In genomic region chr12:76341080-76341479, GRCm38 (mm10) we compare ENCODE assay signal across 9 mouse cellular contexts. TPM values are rescaled to one million over a fixed set of nuclear protein-coding genes. Genes with fewer than 3 reads are reported as not detected.
A peak's percentile ranks its signal among the peaks of the same experiment; 100 is the strongest.
DNase-seq lines count a peak whose midpoint lies in the region; ATAC-seq and TF ChIP-seq lines count a peak whose summit lies in the region.
"Had no signal": no experiment of that assay in that cellular context is flagged by ENCODE, and none has a peak within 500 bp of the region (broad histone marks: within the 10 kb centered on the region; RNA-seq: fewer than 3 reads in every experiment).

No protein-coding gene starts in this region.

- peak; percentile 91 for TF ChIP-seq CTCF in layer of hippocampus, adult 2 months (conservative IDR thresholded peaks at IDR 0.05)
- TF ChIP-seq CTCF in midbrain, postnatal 0 days (IDR thresholded peaks at IDR 0.05), result peak; percentile 88

- 8% methylated on average over 4 of the region's 4 CpGs for WGBS in kidney, embryonic 15.5 days
- 6% methylated on average over 4 of the region's 4 CpGs for WGBS in forebrain, embryonic 14.5 days
- 3% methylated on average over 4 of the region's 4 CpGs for WGBS in midbrain, postnatal 0 days

- H3K27ac ChIP-seq in kidney, embryonic 15.5 days, result no peak overlapping the region
- no peak overlapping the region for H3K27ac ChIP-seq in forebrain, embryonic 14.5 days (ENCODE audit: low read depth, low read length)
- H3K27ac ChIP-seq in layer of hippocampus, adult 2 months, result no peak overlapping the region
- no peak overlapping the region for H3K27ac ChIP-seq in midbrain, postnatal 0 days (ENCODE audit: low read depth, low read length)
- H3K27ac ChIP-seq: liver, embryonic 13.5 days had no signal

- peak; percentile 51 for DNase-seq in kidney, adult 18-20 months
- DNase-seq in ES-CJ7 (ENCODE audit: low read depth, low spot score), result peak; percentile 50
- DNase-seq in brain, adult 2 months (ENCODE audit: low read depth, low spot score), result peak; percentile 78
- peak; percentile 83 for DNase-seq in forebrain, embryonic 14.5 days (ENCODE audit: low spot score)
- DNase-seq in layer of hippocampus, adult 2 months (ENCODE audit: low spot score in 2 of 2), result peak; percentile 55 to 80
- peak; percentile 73 for DNase-seq in midbrain, postnatal 0 days (ENCODE audit: low spot score)
- DNase-seq in yolk sac, embryonic 10.5 days (ENCODE audit: low spot score), result peak; percentile 16
- DNase-seq: liver, embryonic 13.5 days had no signal

- H3K9me3 ChIP-seq in kidney, embryonic 15.5 days (replicated peaks), result no peaks in the 10 kb centered on the region
- H3K9me3 ChIP-seq in forebrain, embryonic 14.5 days (replicated peaks; ENCODE audit: control insufficient read depth, low read length), result no peaks in the 10 kb centered on the region
- no peaks in the 10 kb centered on the region for H3K9me3 ChIP-seq in midbrain, postnatal 0 days (ENCODE audit: low read length)
- H3K9me3 ChIP-seq: liver, embryonic 13.5 days had no signal

- no peak overlapping the region for H3K4me3 ChIP-seq in kidney, embryonic 15.5 days (replicated peaks)
- no peak overlapping the region for H3K4me3 ChIP-seq in forebrain, embryonic 14.5 days (ENCODE audit: low read depth, low read length)
- no peak overlapping the region for H3K4me3 ChIP-seq in layer of hippocampus, adult 2 months
- no peak overlapping the region for H3K4me3 ChIP-seq in midbrain, postnatal 0 days (ENCODE audit: low read depth, low read length)
- H3K4me3 ChIP-seq: liver, embryonic 13.5 days had no signal

- no peak overlapping the region for H3K9ac ChIP-seq in kidney, embryonic 15.5 days
- no peak overlapping the region for H3K9ac ChIP-seq in forebrain, embryonic 14.5 days (ENCODE audit: low read length)
- no peak overlapping the region for H3K9ac ChIP-seq in midbrain, postnatal 0 days (replicated peaks; ENCODE audit: low read length, poor library complexity, severe bottlenecking)
- H3K9ac ChIP-seq: liver, embryonic 13.5 days had no signal

- H3K4me1 ChIP-seq in kidney, embryonic 15.5 days, result no peaks in the 10 kb centered on the region
- H3K4me1 ChIP-seq in forebrain, embryonic 14.5 days (ENCODE audit: control insufficient read depth, insufficient read depth, low read length), result no peaks in the 10 kb centered on the region
- no peaks in the 10 kb centered on the region for H3K4me1 ChIP-seq in midbrain, postnatal 0 days (ENCODE audit: insufficient read depth, low read length)
- H3K4me1 ChIP-seq: liver, embryonic 13.5 days had no signal

- H3K4me2 ChIP-seq in kidney, embryonic 15.5 days, result no peak overlapping the region
- no peak overlapping the region for H3K4me2 ChIP-seq in forebrain, embryonic 14.5 days (ENCODE audit: low read length)
- H3K4me2 ChIP-seq in midbrain, postnatal 0 days (ENCODE audit: low read depth, low read length, poor library complexity, severe bottlenecking), result no peak overlapping the region
- H3K4me2 ChIP-seq: liver, embryonic 13.5 days had no signal

- H3K27me3 ChIP-seq in kidney, embryonic 15.5 days, result no peaks in the 10 kb centered on the region
- H3K27me3 ChIP-seq in forebrain, embryonic 14.5 days (replicated peaks; ENCODE audit: control insufficient read depth, insufficient read depth, low read length), result no peaks in the 10 kb centered on the region
- H3K27me3 ChIP-seq in midbrain, postnatal 0 days (ENCODE audit: insufficient read depth, low read length), result no peaks in the 10 kb centered on the region
- H3K27me3 ChIP-seq: liver, embryonic 13.5 days had no signal

- no peaks in the 10 kb centered on the region for H3K36me3 ChIP-seq in kidney, embryonic 15.5 days
- 0 out of 2 replicates have a peak, but pooled peaks cover 9% of the 10 kb centered on the region for H3K36me3 ChIP-seq in forebrain, embryonic 14.5 days (ENCODE audit: control insufficient read depth, insufficient read depth, low read length)
- no peaks in the 10 kb centered on the region for H3K36me3 ChIP-seq in midbrain, postnatal 0 days (ENCODE audit: insufficient read depth, low read length)
- H3K36me3 ChIP-seq: liver, embryonic 13.5 days had no signal

- no peak for ATAC-seq in kidney, embryonic 15.5 days (replicated peaks; ENCODE audit: low FRiP score)
- ATAC-seq in forebrain, embryonic 14.5 days, result peak; percentile 57; the same call in 1 of the 2 replicates
- no peak for ATAC-seq in midbrain, postnatal 0 days (ENCODE audit: low FRiP score)

RNA-seq across cellular contexts. Expression of gene Akap5, which starts 16.4 kb away (rescaled TPM):
- 1.3 and 1.6 TPM in 2 replicates for polyA plus RNA-seq in kidney, embryonic 15.5 days (2015; fragmentation: Nextera tagmentation; extraction: Ambion mirVana)
- polyA plus RNA-seq in forebrain, embryonic 14.5 days (2014; fragmentation: Nextera tagmentation; extraction: Ambion mirVana), result 3.0 and 4.4 TPM in 2 replicates
- 10 to 100 TPM; 61.5 to 63.0 TPM for total RNA-seq in layer of hippocampus, adult 2 months (2021)
- total RNA-seq in midbrain, postnatal 0 days (2014; rRNA removed), result 17.2 and 18.0 TPM in 2 replicates
- polyA plus RNA-seq in midbrain, postnatal 0 days (2015; fragmentation: Nextera tagmentation; extraction: Ambion mirVana), result 9.4 and 10.7 TPM in 2 replicates

RNA-seq across cellular contexts. Expression of gene Zbtb25, which starts 28.3 kb away (rescaled TPM):
- polyA plus RNA-seq in kidney, embryonic 15.5 days (2015; fragmentation: Nextera tagmentation; extraction: Ambion mirVana), result 14.9 and 16.3 TPM in 2 replicates
- polyA plus RNA-seq in forebrain, embryonic 14.5 days (2014; fragmentation: Nextera tagmentation; extraction: Ambion mirVana), result 19.7 and 20.3 TPM in 2 replicates
- total RNA-seq in layer of hippocampus, adult 2 months (2021), result 10 to 100 TPM; 17.6 to 23.6 TPM
- 19.9 and 24.4 TPM in 2 replicates for total RNA-seq in midbrain, postnatal 0 days (2014; rRNA removed)
- polyA plus RNA-seq in midbrain, postnatal 0 days (2015; fragmentation: Nextera tagmentation; extraction: Ambion mirVana), result 10.9 and 11.5 TPM in 2 replicates

RNA-seq across cellular contexts. Expression of gene Zbtb1, which starts 29.0 kb away (rescaled TPM):
- 10.3 and 10.8 TPM in 2 replicates for polyA plus RNA-seq in kidney, embryonic 15.5 days (2015; fragmentation: Nextera tagmentation; extraction: Ambion mirVana)
- polyA plus RNA-seq in forebrain, embryonic 14.5 days (2014; fragmentation: Nextera tagmentation; extraction: Ambion mirVana), result 4.2 and 5.7 TPM in 2 replicates
- total RNA-seq in layer of hippocampus, adult 2 months (2021), result 1 to 10 TPM; 7.2 to 8.3 TPM
- 2.9 and 3.4 TPM in 2 replicates for total RNA-seq in midbrain, postnatal 0 days (2014; rRNA removed)
- polyA plus RNA-seq in midbrain, postnatal 0 days (2015; fragmentation: Nextera tagmentation; extraction: Ambion mirVana), result 1.7 and 1.9 TPM in 2 replicates

Comparison
In these comparisons a context has a peak if more than half of its experiments do, and no peak if none do; other contexts are left out.
1. DNase-seq: peak in every context shown above with its lines; median percentile 83 in forebrain, embryonic 14.5 days; 78 in brain, adult 2 months; 73 in midbrain, postnatal 0 days; 68 in layer of hippocampus, adult 2 months; 51 in kidney, adult 18-20 months; 50 in ES-CJ7; 16 in yolk sac, embryonic 10.5 days.